Mouse (Mus musculus): ENCODE data around the gene Tex10. TPM values are rescaled to one million over a fixed set of nuclear protein-coding genes. Genes with fewer than 3 reads are reported as not detected.

The Tex10 gene
- polyA plus RNA-seq, 1 experiment, result 19.7 TPM

DNA sequence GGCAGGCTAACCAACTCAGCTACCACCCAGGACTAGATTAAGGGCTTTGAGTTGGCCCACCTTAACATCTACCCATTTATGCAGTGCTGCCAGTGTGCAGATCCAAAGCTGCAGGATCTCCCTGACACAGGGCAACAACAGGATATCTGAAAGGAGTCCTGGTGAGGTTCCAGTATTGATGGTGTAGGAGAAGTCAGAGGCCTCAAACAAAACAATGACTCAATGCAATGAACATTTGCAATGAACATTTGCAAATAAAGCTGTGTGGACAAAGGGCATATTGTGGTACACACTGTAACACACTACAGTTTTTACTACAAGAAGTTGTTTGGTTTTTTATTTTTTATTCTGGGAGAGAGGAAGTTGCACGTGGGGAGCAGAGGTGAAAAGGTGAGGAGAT, 12.2 kb downstream of the Tex10 start:
- TF ChIP-seq CTCF (IDR thresholded peaks at IDR 0.05; ENCODE audit: extremely low read depth, insufficient read depth, low read length) (no peak), POLR2A (IDR thresholded peaks at IDR 0.05; ENCODE audit: extremely low read depth, insufficient read depth, low read length) (no peak)
- H3K4me1 ChIP-seq (ENCODE audit: control insufficient read depth, insufficient read depth, low read length), result no peaks in the 10 kb centered on the region
- no peak overlapping the region for H3K27ac ChIP-seq (ENCODE audit: insufficient read depth, low read length)
- H3K4me3 ChIP-seq (ENCODE audit: insufficient read depth, low read length), result no peak overlapping the region

- Histone ChIP-seq H3K4me1 (ENCODE audit: control insufficient read depth, insufficient read depth, low read length) (no peaks in the 10 kb centered on the region), H3K27ac (ENCODE audit: insufficient read depth, low read length) (no peak overlapping the region), H3K4me3 (ENCODE audit: insufficient read depth, low read length) (no peak overlapping the region)
- TF ChIP-seq CTCF (IDR thresholded peaks at IDR 0.05; ENCODE audit: extremely low read depth, insufficient read depth, low read length) (no peak), POLR2A (IDR thresholded peaks at IDR 0.05; ENCODE audit: extremely low read depth, insufficient read depth, low read length) (no peak)
Measured at GRCm38 (mm10) chr4:48458436-48458835, 14.8 kb downstream of the Tex10 start.

GRCm38 (mm10) chr4:48454106-48454773, 19.0 kb downstream of the Tex10 start:
- no peaks in the 10 kb centered on the region for H3K4me1 ChIP-seq (ENCODE audit: control insufficient read depth, insufficient read depth, low read length)
- no peak overlapping the region for H3K4me3 ChIP-seq (ENCODE audit: insufficient read depth, low read length)
- TF ChIP-seq POLR2A (IDR thresholded peaks at IDR 0.05; ENCODE audit: extremely low read depth, insufficient read depth, low read length) (no peak), CTCF (IDR thresholded peaks at IDR 0.05; ENCODE audit: extremely low read depth, insufficient read depth, low read length) (no peak)
- no peak overlapping the region for H3K27ac ChIP-seq (ENCODE audit: insufficient read depth, low read length)

GRCm38 (mm10) chr4:48428054-48428453, 45.2 kb downstream of the Tex10 start:
- no peak overlapping the region for H3K4me3 ChIP-seq (ENCODE audit: insufficient read depth, low read length)
- TF ChIP-seq CTCF (IDR thresholded peaks at IDR 0.05; ENCODE audit: extremely low read depth, insufficient read depth, low read length) (no peak), POLR2A (IDR thresholded peaks at IDR 0.05; ENCODE audit: extremely low read depth, insufficient read depth, low read length) (no peak)
- no peaks in the 10 kb centered on the region; the same call in 1 of the 2 replicates for H3K4me1 ChIP-seq (ENCODE audit: control insufficient read depth, insufficient read depth, low read length)
- H3K27ac ChIP-seq (ENCODE audit: insufficient read depth, low read length), result no peak overlapping the region

DNA sequence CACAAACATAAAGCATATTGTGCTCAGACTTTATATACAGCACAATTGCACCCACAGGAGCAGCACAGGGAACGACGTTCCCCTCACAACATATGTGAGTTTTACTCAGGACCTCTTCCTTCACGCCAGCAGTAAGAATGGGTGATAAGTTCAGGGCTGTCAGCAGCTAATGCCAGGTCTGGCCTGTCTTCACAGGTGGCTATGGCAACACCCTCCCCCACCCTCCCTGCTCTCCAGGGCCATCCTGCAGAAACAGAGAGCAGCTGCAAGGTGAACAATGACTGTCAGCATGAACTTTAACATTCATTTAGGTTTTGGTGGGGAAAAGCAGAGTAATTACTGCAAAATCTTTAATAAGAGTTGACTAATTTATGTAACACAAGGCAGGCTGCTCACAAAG, 45.8 kb downstream of the Tex10 start:
- Histone ChIP-seq H3K27ac (ENCODE audit: insufficient read depth, low read length) (no peak overlapping the region), H3K4me1 (ENCODE audit: control insufficient read depth, insufficient read depth, low read length) (no peaks in the 10 kb centered on the region)

GRCm38 (mm10) chr4:48423738-48424137, 49.5 kb downstream of the Tex10 start:
- H3K27ac ChIP-seq (ENCODE audit: insufficient read depth, low read length), result no peak overlapping the region
- no peak overlapping the region for H3K4me3 ChIP-seq (ENCODE audit: insufficient read depth, low read length)
- H3K4me1 ChIP-seq (ENCODE audit: control insufficient read depth, insufficient read depth, low read length), result no peaks in the 10 kb centered on the region
- TF ChIP-seq POLR2A (IDR thresholded peaks at IDR 0.05; ENCODE audit: extremely low read depth, insufficient read depth, low read length), result no peak
- no peak for TF ChIP-seq CTCF (IDR thresholded peaks at IDR 0.05; ENCODE audit: extremely low read depth, insufficient read depth, low read length)

More for the DNA sequence above, 45.8 kb downstream of the Tex10 start:
- TF ChIP-seq CTCF (IDR thresholded peaks at IDR 0.05; ENCODE audit: extremely low read depth, insufficient read depth, low read length) (no peak), POLR2A (IDR thresholded peaks at IDR 0.05; ENCODE audit: extremely low read depth, insufficient read depth, low read length) (no peak)
- no peak overlapping the region for H3K4me3 ChIP-seq (ENCODE audit: insufficient read depth, low read length)

DNA sequence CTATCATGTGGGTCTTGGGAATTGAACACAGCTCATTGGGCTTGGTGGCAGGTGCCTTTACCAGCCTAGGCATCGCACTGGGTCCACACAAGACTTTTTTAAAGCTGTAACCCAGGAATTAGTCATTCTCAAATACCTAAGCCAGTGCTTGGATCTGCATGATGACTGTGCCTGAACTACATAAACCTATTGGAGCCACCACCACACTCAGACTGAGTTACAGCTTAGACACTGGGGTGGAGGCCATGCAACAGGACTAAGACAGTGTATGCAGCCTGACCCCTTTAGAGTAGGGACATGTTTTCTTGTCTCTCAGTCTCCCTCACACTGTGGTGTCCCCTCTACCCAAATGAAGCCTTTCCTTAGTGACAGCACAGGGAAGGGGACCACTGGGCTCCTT, 50.6 kb downstream of the Tex10 start:
- Histone ChIP-seq H3K4me3 (ENCODE audit: insufficient read depth, low read length) (no peak overlapping the region), H3K4me1 (ENCODE audit: control insufficient read depth, insufficient read depth, low read length) (no peaks in the 10 kb centered on the region), H3K27ac (ENCODE audit: insufficient read depth, low read length) (no peak overlapping the region)
- no peak for TF ChIP-seq CTCF (IDR thresholded peaks at IDR 0.05; ENCODE audit: extremely low read depth, insufficient read depth, low read length)
- no peak for TF ChIP-seq POLR2A (IDR thresholded peaks at IDR 0.05; ENCODE audit: extremely low read depth, insufficient read depth, low read length)

DNA sequence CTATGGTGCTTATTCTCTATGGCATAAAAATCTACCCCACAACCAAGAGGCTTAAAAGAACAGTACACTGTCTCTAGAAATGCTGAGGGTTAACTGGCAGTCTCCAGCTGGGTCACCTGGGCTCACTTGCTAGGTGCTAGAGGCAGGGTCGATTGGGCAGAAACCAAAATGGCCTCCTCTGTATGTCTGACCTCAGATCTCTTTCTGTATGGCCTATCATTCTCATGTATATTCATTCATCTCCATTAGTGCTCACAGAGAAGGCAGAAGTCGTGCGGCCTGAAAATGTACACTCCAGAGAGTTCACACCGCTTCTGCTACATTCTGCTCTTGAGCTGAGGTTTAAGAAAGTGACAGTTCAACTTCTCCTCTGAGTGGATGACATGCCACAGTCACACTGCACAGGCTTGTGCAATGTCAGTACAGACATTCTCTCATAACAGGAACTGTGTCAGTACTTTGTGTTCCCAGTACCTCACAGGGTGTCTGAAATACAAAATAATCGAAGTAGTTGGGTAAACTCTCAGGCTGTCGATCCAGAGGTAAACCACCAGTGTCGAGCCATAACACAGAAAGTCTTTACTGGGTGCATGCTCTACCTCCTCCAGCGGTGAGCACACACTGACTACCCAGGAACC, 54.3 kb downstream of the Tex10 start:
- Histone ChIP-seq H3K27ac (ENCODE audit: insufficient read depth, low read length) (no peak overlapping the region), H3K4me1 (ENCODE audit: control insufficient read depth, insufficient read depth, low read length) (no peaks in the 10 kb centered on the region), H3K4me3 (ENCODE audit: insufficient read depth, low read length) (no peak overlapping the region)
- TF ChIP-seq POLR2A (IDR thresholded peaks at IDR 0.05; ENCODE audit: extremely low read depth, insufficient read depth, low read length), result no peak
- TF ChIP-seq CTCF (IDR thresholded peaks at IDR 0.05; ENCODE audit: extremely low read depth, insufficient read depth, low read length), result no peak

DNA sequence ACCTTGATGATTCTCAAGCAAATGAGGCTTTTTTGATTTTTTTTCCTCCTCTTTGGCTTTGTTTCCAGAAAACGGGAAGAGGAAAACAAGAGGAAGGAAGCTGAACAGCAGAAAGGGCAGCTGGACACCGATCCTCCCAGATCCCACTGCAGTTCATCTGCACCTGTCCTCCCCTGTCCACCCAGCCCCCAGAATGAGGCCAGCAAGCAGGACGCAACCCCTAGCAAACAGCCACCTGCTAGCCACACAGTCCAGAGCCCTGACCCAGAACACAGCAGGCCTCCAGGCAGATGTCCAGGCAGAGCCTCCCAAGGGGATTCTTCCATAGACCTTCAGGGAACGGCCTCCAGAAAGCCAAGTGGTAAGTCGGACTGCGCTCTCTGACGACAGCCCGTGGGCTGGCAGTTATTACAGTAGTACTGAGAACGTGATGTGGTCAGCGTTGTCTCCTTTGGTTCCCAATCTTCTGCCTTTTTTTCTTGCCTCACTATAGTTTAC, 57.4 kb downstream of the Tex10 start:
- Histone ChIP-seq H3K27ac (ENCODE audit: insufficient read depth, low read length) (no peak overlapping the region), H3K4me3 (ENCODE audit: insufficient read depth, low read length) (no peak overlapping the region)
- TF ChIP-seq CTCF (IDR thresholded peaks at IDR 0.05; ENCODE audit: extremely low read depth, insufficient read depth, low read length) (no peak), POLR2A (IDR thresholded peaks at IDR 0.05; ENCODE audit: extremely low read depth, insufficient read depth, low read length) (no peak)

DNA sequence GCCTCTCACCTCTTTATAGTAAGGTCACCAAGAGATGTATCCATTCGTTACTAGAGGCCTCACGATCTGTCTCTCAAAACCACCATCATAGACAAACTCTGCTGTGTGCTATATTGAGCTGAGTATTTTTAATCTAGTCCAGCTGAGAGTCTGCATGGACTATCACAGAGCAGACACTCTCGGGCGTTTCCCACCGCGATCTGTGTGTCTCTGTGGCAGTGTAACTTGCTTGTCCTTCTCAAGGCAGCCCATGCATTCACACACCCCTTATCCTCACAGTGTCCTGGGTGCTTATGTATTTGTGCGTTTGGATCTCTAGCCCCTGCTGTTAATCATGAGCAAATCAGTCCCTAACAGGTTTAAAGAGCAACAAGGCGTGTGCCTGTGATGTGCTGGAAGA, 59.8 kb downstream of the Tex10 start:
- Histone ChIP-seq H3K4me3 (ENCODE audit: insufficient read depth, low read length) (no peak overlapping the region), H3K27ac (ENCODE audit: insufficient read depth, low read length) (no peak overlapping the region), H3K4me1 (ENCODE audit: control insufficient read depth, insufficient read depth, low read length) (no peaks in the 10 kb centered on the region; the same call in 1 of the 2 replicates)
- no peak for TF ChIP-seq CTCF (IDR thresholded peaks at IDR 0.05; ENCODE audit: extremely low read depth, insufficient read depth, low read length)
- TF ChIP-seq POLR2A (IDR thresholded peaks at IDR 0.05; ENCODE audit: extremely low read depth, insufficient read depth, low read length), result no peak

More for the DNA sequence above, 57.4 kb downstream of the Tex10 start:
- H3K4me1 ChIP-seq (ENCODE audit: control insufficient read depth, insufficient read depth, low read length), result no peaks in the 10 kb centered on the region
